Mouse (Mus musculus): ENCODE measurements around the gene Barhl2.

DNA sequence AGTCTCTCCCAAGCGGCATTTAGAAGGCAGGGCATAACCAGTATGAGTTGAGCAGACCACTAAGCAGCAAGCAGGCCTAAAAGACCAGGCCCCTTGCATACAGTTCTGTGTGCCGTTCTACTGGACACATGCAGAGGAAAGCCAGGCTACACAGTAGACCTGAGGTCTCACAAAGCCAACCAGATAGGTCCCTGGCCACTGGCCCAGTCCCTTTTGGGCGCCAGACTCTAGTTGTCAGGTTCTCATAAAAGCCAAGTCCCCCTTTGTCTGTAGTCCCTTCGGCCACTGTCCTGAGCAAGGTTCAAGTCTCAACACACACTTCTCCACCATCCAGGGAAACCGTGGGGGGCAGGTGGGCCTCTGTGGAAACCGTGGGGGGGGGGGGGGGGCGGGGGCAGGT, 44.3 kb upstream of the Barhl2 start:
- TF ChIP-seq USF2 (conservative IDR thresholded peaks at IDR 0.05; ENCODE audit: low read depth, low read length) (no peak), CTCF (conservative IDR thresholded peaks at IDR 0.05 in 1 of 2, IDR thresholded peaks at IDR 0.05 in 1 of 2; ENCODE audit: low read depth in 2 of 2, low read length in 2 of 2) (no peak), SIN3A (IDR thresholded peaks at IDR 0.05; ENCODE audit: low read length) (no peak)
